Comparison of ENCODE assay signal across 22 mouse cellular contexts in genomic region chr4:57168277-57168676, GRCm38 (mm10). TPM values are rescaled to one million over a fixed set of nuclear protein-coding genes. Genes with fewer than 3 reads are reported as not detected.
DNase-seq lines count a peak whose midpoint lies in the region; ATAC-seq and TF ChIP-seq lines count a peak whose summit lies in the region.
"Had no signal": no experiment of that assay in that cellular context is flagged by ENCODE, and none has a peak within 500 bp of the region (broad histone marks: within the 10 kb centered on the region; RNA-seq: fewer than 3 reads in every experiment).

No protein-coding gene starts in this region.

- WGBS in liver, embryonic 15.5 days (ENCODE audit: insufficient replicate concordance), result 21% methylated on average over 1 of the region's 1 CpGs
- 44% methylated on average over 1 of the region's 1 CpGs for WGBS in stomach, embryonic 15.5 days

- no peak for TF ChIP-seq RAD21 in MEL (IDR thresholded peaks at IDR 0.05; ENCODE audit: low read depth, low read length)

- no peak for TF ChIP-seq POLR2A in MEL (IDR thresholded peaks at IDR 0.05; ENCODE audit: control insufficient read depth in 1 of 2, insufficient read depth in 1 of 2, low read depth in 1 of 2, low read length in 2 of 2, poor library complexity in 1 of 2)

- no peak overlapping the region for H3K9ac ChIP-seq in MEL (ENCODE audit: control insufficient read depth, low read depth, low read length, poor library complexity, severe bottlenecking)
- no peak overlapping the region for H3K9ac ChIP-seq in liver, embryonic 15.5 days
- H3K9ac ChIP-seq in stomach, embryonic 15.5 days, result no peak overlapping the region
- H3K9ac ChIP-seq: forebrain, postnatal 0 days; heart, embryonic 12.5 days; kidney, embryonic 15.5 days; neural tube, embryonic 15.5 days had no signal

- ATAC-seq in common myeloid progenitor, adult 5-6 weeks (replicated peaks; ENCODE audit: low read depth, poor library complexity, severe bottlenecking), result peak; percentile 53
- peak; percentile 75 for ATAC-seq in liver, embryonic 15.5 days (ENCODE audit: insufficient read depth)
- ATAC-seq in stomach, embryonic 15.5 days (ENCODE audit: insufficient read depth, low FRiP score, low read depth), result no peak
- ATAC-seq: activated CD4-positive, CD25-positive, alpha-beta regulatory T cell, adult 4 months; forebrain, postnatal 0 days had no signal

- H3K36me3 ChIP-seq in MEL (ENCODE audit: control insufficient read depth in 1 of 2, insufficient read depth in 2 of 2, low read length in 2 of 2), result no peaks in the 10 kb centered on the region
- no peaks in the 10 kb centered on the region for H3K36me3 ChIP-seq in liver, embryonic 15.5 days (replicated peaks)
- H3K36me3 ChIP-seq in stomach, embryonic 15.5 days, result no peaks in the 10 kb centered on the region
- H3K36me3 ChIP-seq: heart, embryonic 12.5 days; kidney, embryonic 15.5 days; neural tube, embryonic 15.5 days had no signal

- no peak overlapping the region for H3K4me3 ChIP-seq in MEL (ENCODE audit: control insufficient read depth in 1 of 2, insufficient read depth in 1 of 2, low read depth in 2 of 2, low read length in 2 of 2)
- H3K4me3 ChIP-seq in liver, embryonic 15.5 days (replicated peaks), result no peak overlapping the region
- no peak overlapping the region for H3K4me3 ChIP-seq in stomach, embryonic 15.5 days (replicated peaks)
- H3K4me3 ChIP-seq: heart, embryonic 12.5 days; kidney, embryonic 15.5 days; left cerebral cortex, adult 2 months; neural tube, embryonic 15.5 days had no signal

- H3K4me1 ChIP-seq in MEL (ENCODE audit: control insufficient read depth in 1 of 2, insufficient read depth in 2 of 2, low read length in 2 of 2), result peaks cover 0 to 8% of the 10 kb centered on the region in 2 experiments; a peak in 2 of 4 replicates
- peaks cover 23% of the 10 kb centered on the region for H3K4me1 ChIP-seq in liver, embryonic 15.5 days (replicated peaks)
- peaks cover 9% of the 10 kb centered on the region; the same call in 1 of the 2 replicates for H3K4me1 ChIP-seq in stomach, embryonic 15.5 days
- H3K4me1 ChIP-seq: neural tube, embryonic 15.5 days had no signal

- no peaks in the 10 kb centered on the region for H3K9me3 ChIP-seq in MEL (replicated peaks; ENCODE audit: insufficient read depth, low read length)
- no peaks in the 10 kb centered on the region for H3K9me3 ChIP-seq in liver, embryonic 15.5 days (replicated peaks)
- H3K9me3 ChIP-seq in stomach, embryonic 15.5 days, result no peaks in the 10 kb centered on the region
- H3K9me3 ChIP-seq: heart, embryonic 12.5 days; kidney, embryonic 15.5 days; neural tube, embryonic 15.5 days had no signal

- DNase-seq in MEL (ENCODE audit: low read depth, low spot score), result peak; percentile 63
- no peak for DNase-seq in right cerebral cortex, postnatal 10 days (ENCODE audit: low spot score in 2 of 2)
- DNase-seq in cerebellum, postnatal 25 days, result no peak
- no peak for DNase-seq in c-Kit-positive CD71-positive TER-119-positive erythroid progenitor cells, embryonic 14.5 days (ENCODE audit: low spot score)
- DNase-seq: adrenal gland, postnatal 10 days; cerebellum, adult 2 months; forebrain, postnatal 0 days; gastrocnemius, postnatal 14 days; heart, adult 18-20 months; heart, postnatal 10 days; kidney, adult 11 months; kidney, postnatal 4 days; layer of hippocampus, adult 9-11 months; right cerebral cortex, adult 18-20 months had no signal

- TF ChIP-seq EP300 in MEL (IDR thresholded peaks at IDR 0.05; ENCODE audit: low read depth in 1 of 2, low read length in 2 of 2), result peak; percentile 79 to 81

- H3K27ac ChIP-seq in MEL (ENCODE audit: control insufficient read depth, low read depth, low read length), result no peak overlapping the region
- H3K27ac ChIP-seq in liver, embryonic 15.5 days (replicated peaks), result no peak overlapping the region
- H3K27ac ChIP-seq in stomach, embryonic 15.5 days, result peak overlapping the region; percentile 75; the same call in 1 of the 2 replicates
- H3K27ac ChIP-seq: kidney, embryonic 15.5 days; left cerebral cortex, adult 2 months; neural tube, embryonic 15.5 days had no signal

- no peaks in the 10 kb centered on the region for H3K79me2 ChIP-seq in MEL (ENCODE audit: control insufficient read depth, insufficient read depth, low read length, poor library complexity)

- TF ChIP-seq CTCF in MEL (IDR thresholded peaks at IDR 0.05 in 2 of 3, conservative IDR thresholded peaks at IDR 0.05 in 1 of 3; ENCODE audit: control insufficient read depth in 1 of 3, insufficient read depth in 1 of 3, low read depth in 2 of 3, low read length in 3 of 3, poor library complexity in 1 of 3, severe bottlenecking in 1 of 3), result no peak

- H3K4me2 ChIP-seq in liver, embryonic 15.5 days, result no peak overlapping the region
- no peak overlapping the region for H3K4me2 ChIP-seq in stomach, embryonic 15.5 days
- H3K4me2 ChIP-seq: heart, embryonic 12.5 days; kidney, embryonic 15.5 days; neural tube, embryonic 15.5 days had no signal

- peaks cover 0 to 2% of the 10 kb centered on the region in 2 experiments; a peak in 1 of 4 replicates for H3K27me3 ChIP-seq in MEL (ENCODE audit: control insufficient read depth in 1 of 2, insufficient read depth in 2 of 2, low read length in 2 of 2)
- H3K27me3 ChIP-seq in liver, embryonic 15.5 days, result peaks cover 10% of the 10 kb centered on the region; the same call in 1 of the 2 replicates
- no peaks in the 10 kb centered on the region for H3K27me3 ChIP-seq in stomach, embryonic 15.5 days (replicated peaks)
- H3K27me3 ChIP-seq: heart, embryonic 12.5 days; kidney, embryonic 15.5 days; neural tube, embryonic 15.5 days had no signal

TF ChIP-seq in MEL, 35 proteins besides CTCF, POLR2A, EP300 and RAD21:
- TF ChIP-seq MEF2A (IDR thresholded peaks at IDR 0.05; ENCODE audit: extremely low read depth, insufficient replicate concordance, low read depth, low read length, poor library complexity, severe bottlenecking) (no peak), HCFC1 (IDR thresholded peaks at IDR 0.05; ENCODE audit: low read depth, low read length) (no peak), TAL1 (IDR thresholded peaks at IDR 0.05; ENCODE audit: low read length) (peak; percentile 64), GATA1 (IDR thresholded peaks at IDR 0.05; ENCODE audit: low read depth, low read length) (peak; percentile 76), RCOR1 (IDR thresholded peaks at IDR 0.05; ENCODE audit: low read depth, low read length) (peak; percentile 48; the same call in 1 of the 2 replicates), UBTF (IDR thresholded peaks at IDR 0.05; ENCODE audit: borderline replicate concordance, insufficient read depth, low read depth, low read length) (no peak), TCF12 (IDR thresholded peaks at IDR 0.05; ENCODE audit: low read depth, low read length) (peak; percentile 81), MYB (IDR thresholded peaks at IDR 0.05; ENCODE audit: low read depth, low read length) (0 out of 2 replicates have a peak, but pooled peaks have one; percentile 34), USF1 (IDR thresholded peaks at IDR 0.05; ENCODE audit: low read depth, low read length) (0 out of 2 replicates have a peak, but pooled peaks have one; percentile 10)

RNA-seq across cellular contexts. Expression of gene Epb41l4b, which starts 25.0 kb away (rescaled TPM):
- not detected in 2 replicates for total RNA-seq in MEL (2012; rRNA removed)
- polyA plus RNA-seq in MEL (2012; ENCODE audit: insufficient read depth in 1 of 2, insufficient read length in 2 of 2, low read depth in 1 of 2, low replicate concordance in 2 of 2, missing spikeins in 1 of 2), result not detected
- total RNA-seq in common myeloid progenitor, adult 5-6 weeks (2017), result 14.6 and 20.4 TPM in 2 replicates
- polyA plus RNA-seq in liver, embryonic 15.5 days (2015; fragmentation: Nextera tagmentation; extraction: Ambion mirVana), result 2.0 and 2.4 TPM in 2 replicates
- polyA plus RNA-seq in stomach, embryonic 15.5 days (2015; fragmentation: Nextera tagmentation; extraction: Ambion mirVana), result 11.4 and 11.6 TPM in 2 replicates
- polyA plus RNA-seq: activated CD4-positive, CD25-positive, alpha-beta regulatory T cell, adult 4 months had no signal
